Mouse (Mus musculus): ENCODE data around the gene Myb. TPM values are rescaled to one million over a fixed set of nuclear protein-coding genes. Genes with fewer than 3 reads are reported as not detected.
A peak's percentile ranks its signal among the peaks of the same experiment; 100 is the strongest.

The Myb gene
- polyA plus RNA-seq, 1 experiment from 2014 or later: 15.9 TPM

DNA sequence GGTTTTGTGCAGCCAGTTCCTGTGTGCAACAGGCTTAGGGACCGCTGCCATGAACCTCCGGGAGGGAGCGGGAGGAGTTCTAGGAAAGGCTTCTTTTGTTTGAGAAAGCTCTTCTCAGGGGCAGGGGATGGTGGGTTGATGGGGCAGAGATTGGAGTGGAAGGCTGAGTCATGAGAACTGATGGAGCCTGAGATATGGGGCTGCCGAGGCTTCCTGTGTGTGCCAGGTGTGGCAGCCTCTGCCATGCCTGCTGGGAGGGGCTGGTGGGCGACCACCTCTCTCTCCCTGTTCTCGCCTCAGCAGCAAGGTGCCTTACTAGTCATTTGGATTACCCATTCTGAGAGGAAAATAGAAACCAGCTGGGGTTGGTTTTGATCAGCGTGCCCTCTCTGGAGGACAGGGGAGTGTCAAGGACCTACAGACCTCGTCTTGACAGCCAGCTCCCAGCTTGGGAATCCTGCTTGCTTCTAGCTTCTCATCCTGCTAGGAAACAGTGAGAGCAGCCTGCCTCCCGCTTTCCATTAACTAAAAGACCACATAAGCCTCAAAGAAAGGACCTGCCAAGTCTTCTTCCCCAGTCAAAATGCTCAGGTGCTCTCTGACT is 60.0 kb downstream of the Myb start:
- 45% methylated on average over 9 of the region's 9 CpGs for WGBS

GRCm38 (mm10) chr10:21099515-21099914 is 61.3 kb downstream of the Myb start:
- H3K4me1 ChIP-seq (ENCODE audit: control insufficient read depth, insufficient read depth, low read length): no peaks in the 10 kb centered on the region
- no peaks in the 10 kb centered on the region for H3K9me3 ChIP-seq (replicated peaks; ENCODE audit: control insufficient read depth, low read length)
- H3K4me2 ChIP-seq (ENCODE audit: low read depth, low read length): no peak overlapping the region
- ATAC-seq (replicated peaks; ENCODE audit: extremely low read depth, insufficient read depth, low FRiP score): no peak
- H3K27ac ChIP-seq (ENCODE audit: low read length): no peak overlapping the region
- H3K9ac ChIP-seq (ENCODE audit: low read length): no peak overlapping the region
- no peaks in the 10 kb centered on the region for H3K27me3 ChIP-seq (ENCODE audit: control insufficient read depth, insufficient read depth, low read length)
- 55% methylated on average over 7 of the region's 7 CpGs for WGBS
- no peak overlapping the region for H3K4me3 ChIP-seq (ENCODE audit: low read length)
- H3K36me3 ChIP-seq (ENCODE audit: control insufficient read depth, insufficient read depth): no peaks in the 10 kb centered on the region

More for the DNA sequence above, 60.0 kb downstream of the Myb start:
- no peaks in the 10 kb centered on the region for H3K4me1 ChIP-seq (ENCODE audit: control insufficient read depth, insufficient read depth, low read length)
- peak; percentile 42 for ATAC-seq (replicated peaks; ENCODE audit: extremely low read depth, insufficient read depth, low FRiP score)
- no peak overlapping the region for H3K4me2 ChIP-seq (ENCODE audit: low read depth, low read length)
- H3K4me3 ChIP-seq (ENCODE audit: low read length): no peak overlapping the region
- H3K9me3 ChIP-seq (replicated peaks; ENCODE audit: control insufficient read depth, low read length): no peaks in the 10 kb centered on the region
- H3K27ac ChIP-seq (ENCODE audit: low read length): no peak overlapping the region
- H3K36me3 ChIP-seq (ENCODE audit: control insufficient read depth, insufficient read depth): no peaks in the 10 kb centered on the region
- H3K27me3 ChIP-seq (ENCODE audit: control insufficient read depth, insufficient read depth, low read length): no peaks in the 10 kb centered on the region
- H3K9ac ChIP-seq (ENCODE audit: low read length): no peak overlapping the region

- Histone ChIP-seq H3K36me3 (ENCODE audit: control insufficient read depth, insufficient read depth) (no peaks in the 10 kb centered on the region), H3K4me2 (ENCODE audit: low read depth, low read length) (no peak overlapping the region), H3K27me3 (ENCODE audit: control insufficient read depth, insufficient read depth, low read length) (no peaks in the 10 kb centered on the region), H3K4me3 (ENCODE audit: low read length) (no peak overlapping the region), H3K9ac (ENCODE audit: low read length) (no peak overlapping the region), H3K9me3 (replicated peaks; ENCODE audit: control insufficient read depth, low read length) (no peaks in the 10 kb centered on the region), H3K27ac (ENCODE audit: low read length) (no peak overlapping the region), H3K4me1 (ENCODE audit: control insufficient read depth, insufficient read depth, low read length) (no peaks in the 10 kb centered on the region)
- no peak for ATAC-seq (replicated peaks; ENCODE audit: extremely low read depth, insufficient read depth, low FRiP score)
- 88% methylated on average over 14 of the region's 14 CpGs for WGBS
Observed at GRCm38 (mm10) chr10:21095541-21095940, 65.2 kb downstream of the Myb start.

- H3K9me3 ChIP-seq (replicated peaks; ENCODE audit: control insufficient read depth, low read length): 0 out of 2 replicates have a peak, but pooled peaks cover 3% of the 10 kb centered on the region
- H3K4me1 ChIP-seq (ENCODE audit: control insufficient read depth, insufficient read depth, low read length): no peaks in the 10 kb centered on the region
- no peak for ATAC-seq (replicated peaks; ENCODE audit: extremely low read depth, insufficient read depth, low FRiP score)
- no peak overlapping the region for H3K27ac ChIP-seq (ENCODE audit: low read length)
- H3K36me3 ChIP-seq (ENCODE audit: control insufficient read depth, insufficient read depth): no peaks in the 10 kb centered on the region
- 92% methylated on average over 2 of the region's 2 CpGs for WGBS
- H3K9ac ChIP-seq (ENCODE audit: low read length): no peak overlapping the region
- no peak overlapping the region for H3K4me3 ChIP-seq (ENCODE audit: low read length)
- no peak overlapping the region for H3K4me2 ChIP-seq (ENCODE audit: low read depth, low read length)
- H3K27me3 ChIP-seq (ENCODE audit: control insufficient read depth, insufficient read depth, low read length): no peaks in the 10 kb centered on the region
Observed at GRCm38 (mm10) chr10:21094896-21095295, 65.9 kb downstream of the Myb start.

GRCm38 (mm10) chr10:21093301-21093700 is 67.5 kb downstream of the Myb start:
- 0 out of 2 replicates have a peak, but pooled peaks have one; percentile 10 for ATAC-seq (replicated peaks; ENCODE audit: extremely low read depth, insufficient read depth, low FRiP score)
- H3K4me2 ChIP-seq (ENCODE audit: low read depth, low read length): no peak overlapping the region
- H3K27ac ChIP-seq (ENCODE audit: low read length): 0 out of 2 replicates have a peak overlapping the region, but pooled peaks have one; percentile 7
- WGBS: 81% methylated on average over 5 of the region's 5 CpGs
- H3K36me3 ChIP-seq (ENCODE audit: control insufficient read depth, insufficient read depth): no peaks in the 10 kb centered on the region
- H3K9ac ChIP-seq (ENCODE audit: low read length): no peak overlapping the region
- no peaks in the 10 kb centered on the region for H3K4me1 ChIP-seq (ENCODE audit: control insufficient read depth, insufficient read depth, low read length)
- 0 out of 2 replicates have a peak, but pooled peaks cover 3% of the 10 kb centered on the region for H3K9me3 ChIP-seq (replicated peaks; ENCODE audit: control insufficient read depth, low read length)
- no peak overlapping the region for H3K4me3 ChIP-seq (ENCODE audit: low read length)
- no peaks in the 10 kb centered on the region for H3K27me3 ChIP-seq (ENCODE audit: control insufficient read depth, insufficient read depth, low read length)

GRCm38 (mm10) chr10:21092501-21093270 is 68.1 kb downstream of the Myb start:
- H3K4me1 ChIP-seq (ENCODE audit: control insufficient read depth, insufficient read depth, low read length): no peaks in the 10 kb centered on the region
- H3K9ac ChIP-seq (ENCODE audit: low read length): no peak overlapping the region
- 51% methylated on average over 18 of the region's 18 CpGs for WGBS
- H3K36me3 ChIP-seq (ENCODE audit: control insufficient read depth, insufficient read depth): no peaks in the 10 kb centered on the region
- peak; percentile 60 for ATAC-seq (replicated peaks; ENCODE audit: extremely low read depth, insufficient read depth, low FRiP score)
- H3K27ac ChIP-seq (ENCODE audit: low read length): peak overlapping the region; percentile 49; the same call in 1 of the 2 replicates
- H3K9me3 ChIP-seq (replicated peaks; ENCODE audit: control insufficient read depth, low read length): 0 out of 2 replicates have a peak, but pooled peaks cover 3% of the 10 kb centered on the region
- no peaks in the 10 kb centered on the region for H3K27me3 ChIP-seq (ENCODE audit: control insufficient read depth, insufficient read depth, low read length)
- no peak overlapping the region for H3K4me2 ChIP-seq (ENCODE audit: low read depth, low read length)
- H3K4me3 ChIP-seq (ENCODE audit: low read length): no peak overlapping the region

- H3K27me3 ChIP-seq (ENCODE audit: control insufficient read depth, insufficient read depth, low read length): no peaks in the 10 kb centered on the region
- no peaks in the 10 kb centered on the region for H3K36me3 ChIP-seq (ENCODE audit: control insufficient read depth, insufficient read depth)
- no peaks in the 10 kb centered on the region for H3K4me1 ChIP-seq (ENCODE audit: control insufficient read depth, insufficient read depth, low read length)
- no peak overlapping the region for H3K4me2 ChIP-seq (ENCODE audit: low read depth, low read length)
- H3K27ac ChIP-seq (ENCODE audit: low read length): no peak overlapping the region
- H3K4me3 ChIP-seq (ENCODE audit: low read length): no peak overlapping the region
- 79% methylated on average over 8 of the region's 8 CpGs for WGBS
- 0 out of 2 replicates have a peak, but pooled peaks cover 3% of the 10 kb centered on the region for H3K9me3 ChIP-seq (replicated peaks; ENCODE audit: control insufficient read depth, low read length)
- no peak for ATAC-seq (replicated peaks; ENCODE audit: extremely low read depth, insufficient read depth, low FRiP score)
- H3K9ac ChIP-seq (ENCODE audit: low read length): no peak overlapping the region
Observed at GRCm38 (mm10) chr10:21090922-21091700, 69.7 kb downstream of the Myb start.

- H3K9me3 ChIP-seq (replicated peaks; ENCODE audit: control insufficient read depth, low read length): 0 out of 2 replicates have a peak, but pooled peaks cover 3% of the 10 kb centered on the region
- H3K4me3 ChIP-seq (ENCODE audit: low read length): no peak overlapping the region
- H3K9ac ChIP-seq (ENCODE audit: low read length): no peak overlapping the region
- H3K27ac ChIP-seq (ENCODE audit: low read length): no peak overlapping the region
- no peak overlapping the region for H3K4me2 ChIP-seq (ENCODE audit: low read depth, low read length)
- no peaks in the 10 kb centered on the region for H3K27me3 ChIP-seq (ENCODE audit: control insufficient read depth, insufficient read depth, low read length)
- H3K4me1 ChIP-seq (ENCODE audit: control insufficient read depth, insufficient read depth, low read length): no peaks in the 10 kb centered on the region
- WGBS: 76% methylated on average over 3 of the region's 3 CpGs
- no peak for ATAC-seq (replicated peaks; ENCODE audit: extremely low read depth, insufficient read depth, low FRiP score)
- H3K36me3 ChIP-seq (ENCODE audit: control insufficient read depth, insufficient read depth): no peaks in the 10 kb centered on the region
Observed at GRCm38 (mm10) chr10:21089541-21089940, 71.2 kb downstream of the Myb start.
